Mouse (Mus musculus) hindbrain, embryonic 13.5 days (tissue): ENCODE data around the gene Ccdc187. TPM values are rescaled to one million over a fixed set of nuclear protein-coding genes. Genes with fewer than 3 reads are reported as not detected.
A peak's percentile ranks its signal among the peaks of the same experiment; 100 is the strongest.

Experiments
- ATAC-seq: fragments of 200-750 bp; cut with Nextera tagmentation; 2 replicates; pipeline ENCODE4 v1.8.0; 2017; ENCODE audit warnings: moderate TSS enrichment; ENCODE audit not compliant: low FRiP score
- H3K27ac ChIP-seq: fragments of 300-500 bp; sonication (generic); 2 replicates; pipeline ENCODE4 v1.5.1; 2015; ENCODE audit warnings: inconsistent platforms, mild to moderate bottlenecking, moderate library complexity
- H3K27me3 ChIP-seq: fragments of 300-500 bp; sonication (generic); 2 replicates; pipeline ENCODE4 v1.6.1; 2015; ENCODE audit warnings: mild to moderate bottlenecking, inconsistent platforms
- H3K36me3 ChIP-seq: fragments of 300-500 bp; sonication (generic); 2 replicates; pipeline ENCODE4 v1.6.1; 2015; ENCODE audit warnings: mild to moderate bottlenecking, inconsistent platforms
- H3K4me1 ChIP-seq: fragments of 300-500 bp; sonication (generic); replicated peaks from 2 replicates; pipeline ENCODE4 v1.6.1; 2015; ENCODE audit warnings: inconsistent platforms
- H3K4me2 ChIP-seq: fragments of 300-500 bp; sonication (generic); 2 replicates; pipeline ENCODE4 v1.6.1; 2015; ENCODE audit warnings: inconsistent platforms, mild to moderate bottlenecking, moderate library complexity
- H3K4me3 ChIP-seq: fragments of 300-500 bp; sonication (generic); 2 replicates; pipeline ENCODE4 v1.5.1; 2015; ENCODE audit warnings: mild to moderate bottlenecking, inconsistent platforms
- H3K9ac ChIP-seq: fragments of 300-500 bp; sonication (generic); 2 replicates; pipeline ENCODE4 v1.6.1; 2015; ENCODE audit warnings: mild to moderate bottlenecking, inconsistent platforms
- H3K9me3 ChIP-seq: fragments of 300-500 bp; sonication (generic); 2 replicates; pipeline ENCODE4 v1.6.1; 2016; ENCODE audit warnings: inconsistent platforms
- WGBS: fragments of 180-500 bp; shearing (Covaris S2); methylation state at CpG from one replicate; pipeline ENCODE4 v1.1.7; 2015; 5-methylcytosine and 5-hydroxymethylcytosine counted together
- polyA plus RNA-seq: library from polyadenylated mRNA; unstranded; fragments of >200 nt; fragmentation: Nextera tagmentation; extraction: Ambion mirVana; gene quantifications from 2 replicates; pipeline ENCODE4 v1.2.1, GENCODE M21; 2015

The Ccdc187 gene
- polyA plus RNA-seq: 0.18 and 0.23 TPM in 2 replicates

GRCm38 (mm10) chr2:26294457-26294856 lies at the start of gene Ccdc187:
Gene Ccdc187 (minus strand): TSS chr2:26294557.
- no peak within 1 kb of the TSS for H3K9ac ChIP-seq
- H3K4me2 ChIP-seq: no peak within 1 kb of the TSS
- H3K27me3 ChIP-seq: no peaks in the 10 kb centered on the region
- no peak within 1 kb of the TSS for H3K4me3 ChIP-seq
- 75% methylated on average over 2 of the region's 2 CpGs for WGBS
- peaks cover 35% of the 10 kb centered on the region for H3K4me1 ChIP-seq
- no peaks in the 10 kb centered on the region for H3K36me3 ChIP-seq
- H3K9me3 ChIP-seq: no peaks in the 10 kb centered on the region
- no peak within 1 kb of the TSS for H3K27ac ChIP-seq
- ATAC-seq: no peak

- 74% methylated on average over 11 of the region's 11 CpGs for WGBS
- Histone ChIP-seq H3K27me3 (no peaks in the 10 kb centered on the region), H3K9me3 (no peaks in the 10 kb centered on the region), H3K27ac (peak overlapping the region; percentile 48; the same call in 1 of the 2 replicates), H3K36me3 (peaks cover 96% of the 10 kb centered on the region), H3K4me3 (no peak overlapping the region), H3K4me2 (no peak overlapping the region), H3K9ac (no peak overlapping the region), H3K4me1 (no peaks in the 10 kb centered on the region)
- no peak for ATAC-seq
Measured at GRCm38 (mm10) chr2:26342609-26343490, 48.5 kb upstream of the Ccdc187 start.

- no peak for ATAC-seq
- WGBS: 81% methylated on average over 10 of the region's 10 CpGs
- peak overlapping the region; percentile 48; the same call in 1 of the 2 replicates for H3K27ac ChIP-seq
Measured at GRCm38 (mm10) chr2:26342044-26342443, 47.7 kb upstream of the Ccdc187 start.

GRCm38 (mm10) chr2:26341510-26341981 lies 47.2 kb upstream of the Ccdc187 start:
- 83% methylated on average over 2 of the region's 2 CpGs for WGBS
- Histone ChIP-seq H3K36me3 (peaks cover 83% of the 10 kb centered on the region), H3K27ac (peak overlapping the region; percentile 48; the same call in 1 of the 2 replicates), H3K27me3 (no peaks in the 10 kb centered on the region), H3K4me2 (no peak overlapping the region), H3K9ac (no peak overlapping the region; the same call in 1 of the 2 replicates), H3K9me3 (no peaks in the 10 kb centered on the region), H3K4me3 (no peak overlapping the region), H3K4me1 (no peaks in the 10 kb centered on the region)
- ATAC-seq: no peak

More at GRCm38 (mm10) chr2:26342044-26342443, 47.7 kb upstream of the Ccdc187 start:
- H3K27me3 ChIP-seq: no peaks in the 10 kb centered on the region
- no peaks in the 10 kb centered on the region for H3K9me3 ChIP-seq
- peaks cover 88% of the 10 kb centered on the region for H3K36me3 ChIP-seq
- H3K4me2 ChIP-seq: no peak overlapping the region
- no peaks in the 10 kb centered on the region for H3K4me1 ChIP-seq
- no peak overlapping the region for H3K4me3 ChIP-seq
- no peak overlapping the region for H3K9ac ChIP-seq

GRCm38 (mm10) chr2:26339204-26339551 lies 44.8 kb upstream of the Ccdc187 start:
- Histone ChIP-seq H3K9ac (no peak overlapping the region), H3K9me3 (no peaks in the 10 kb centered on the region), H3K4me3 (no peak overlapping the region), H3K4me2 (no peak overlapping the region), H3K4me1 (no peaks in the 10 kb centered on the region), H3K27ac (no peak overlapping the region), H3K27me3 (no peaks in the 10 kb centered on the region), H3K36me3 (peaks cover 59% of the 10 kb centered on the region)
- 85% methylated on average over 5 of the region's 5 CpGs for WGBS
- ATAC-seq: no peak

DNA sequence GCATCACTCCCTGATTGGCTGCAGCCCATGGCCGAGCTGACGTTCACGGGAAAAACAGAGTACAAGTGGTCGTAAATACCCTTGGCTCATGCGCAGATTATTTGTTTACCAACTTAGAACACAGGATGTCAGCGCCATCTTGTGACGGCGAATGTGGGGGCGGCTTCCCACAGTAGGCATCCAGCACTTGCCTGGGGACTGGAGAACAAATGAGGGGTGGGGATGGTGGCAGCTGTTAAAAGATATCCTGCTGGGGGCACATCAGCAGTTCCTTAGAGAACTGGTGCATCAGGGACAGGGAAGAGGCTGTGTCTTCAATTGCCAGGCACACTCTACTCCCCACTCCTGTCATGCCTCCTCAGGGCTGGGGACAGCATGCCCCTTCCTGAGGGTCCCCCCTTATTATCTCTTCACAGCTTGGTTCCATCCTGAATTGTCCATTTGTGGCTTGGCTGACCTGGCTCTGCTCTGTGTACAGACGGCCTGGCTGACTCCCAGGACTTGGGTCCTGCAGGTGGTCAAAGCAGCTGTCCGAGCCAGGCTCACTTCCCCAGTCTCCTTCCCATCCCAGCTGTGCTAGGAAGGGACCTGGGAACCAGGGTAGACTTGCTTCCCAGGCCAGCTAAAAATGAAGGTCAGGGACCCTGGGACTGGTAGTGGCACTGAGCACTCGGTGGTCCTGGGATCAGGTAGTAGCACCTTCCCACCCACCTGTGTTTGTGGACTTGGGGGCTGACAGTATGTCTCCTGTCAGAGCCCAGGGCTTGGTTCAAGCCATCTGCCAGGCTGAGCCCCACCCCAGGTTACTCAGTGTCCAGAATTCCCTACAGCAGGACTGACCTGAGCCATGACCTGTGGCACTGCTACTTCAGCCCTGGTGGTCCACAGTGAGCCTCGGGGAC lies 44.2 kb upstream of the Ccdc187 start:
- H3K27ac ChIP-seq: no peak overlapping the region
- H3K4me3 ChIP-seq: no peak overlapping the region
- H3K4me1 ChIP-seq: no peaks in the 10 kb centered on the region
- no peak overlapping the region for H3K4me2 ChIP-seq
- WGBS: 74% methylated on average over 9 of the region's 13 CpGs
- H3K36me3 ChIP-seq: peaks cover 53% of the 10 kb centered on the region
- no peak overlapping the region for H3K9ac ChIP-seq
- H3K27me3 ChIP-seq: no peaks in the 10 kb centered on the region
- no peaks in the 10 kb centered on the region for H3K9me3 ChIP-seq
- 0 out of 2 replicates have a peak, but pooled peaks have one; percentile 28 for ATAC-seq

DNA sequence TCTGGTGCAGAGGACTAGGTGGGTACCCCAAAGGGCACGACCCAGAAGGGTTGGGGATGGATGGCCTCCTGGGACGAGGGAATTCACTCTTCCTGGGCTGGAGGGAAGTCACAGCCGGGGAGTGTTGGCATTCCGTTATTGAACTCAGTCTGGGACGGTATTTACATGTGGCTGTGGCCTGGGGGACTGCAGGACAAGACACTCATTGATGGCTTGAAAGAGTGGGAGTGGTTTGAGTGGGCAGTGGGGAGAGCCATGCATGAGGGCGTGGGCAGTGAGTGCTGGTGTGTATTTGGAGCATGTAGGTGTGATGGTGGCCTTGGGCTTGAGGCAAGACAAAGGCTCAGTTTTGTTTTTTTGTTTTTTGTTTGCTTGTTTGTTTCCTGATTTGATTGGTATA lies 36.3 kb upstream of the Ccdc187 start:
- no peak overlapping the region for H3K4me3 ChIP-seq
- H3K27me3 ChIP-seq: no peaks in the 10 kb centered on the region
- 69% methylated on average over 6 of the region's 6 CpGs for WGBS
- no peaks in the 10 kb centered on the region for H3K9me3 ChIP-seq
- no peak overlapping the region for H3K9ac ChIP-seq
- H3K36me3 ChIP-seq: peaks cover 64% of the 10 kb centered on the region
- ATAC-seq: no peak
- H3K4me1 ChIP-seq: peaks cover 8% of the 10 kb centered on the region; the same call in 1 of the 2 replicates
- H3K27ac ChIP-seq: 0 out of 2 replicates have a peak overlapping the region, but pooled peaks have one; percentile 44
- no peak overlapping the region for H3K4me2 ChIP-seq

DNA sequence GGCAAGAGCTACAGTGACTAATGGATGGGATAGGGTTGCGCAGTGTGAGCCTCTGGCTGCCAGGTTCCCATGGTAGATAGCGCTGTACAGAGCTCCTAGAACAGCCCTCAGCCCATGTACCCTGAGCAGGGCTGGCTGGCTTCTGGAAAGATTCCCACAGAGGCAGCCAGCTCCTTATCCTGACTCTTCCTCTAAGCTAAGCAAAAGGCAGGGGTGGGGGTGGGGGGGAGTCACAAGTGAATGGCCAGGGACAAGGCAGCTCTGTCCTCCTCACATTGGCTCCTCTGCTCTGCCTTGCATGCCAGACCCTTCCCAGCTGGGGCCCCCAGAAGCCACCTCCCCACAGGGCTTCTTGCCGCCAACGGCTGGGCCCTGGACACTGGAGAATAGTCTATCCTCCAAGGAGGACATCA lies 35.7 kb upstream of the Ccdc187 start:
- no peaks in the 10 kb centered on the region for H3K27me3 ChIP-seq
- peaks cover 8% of the 10 kb centered on the region; the same call in 1 of the 2 replicates for H3K4me1 ChIP-seq
- peak; percentile 46 for ATAC-seq
- no peak overlapping the region for H3K4me2 ChIP-seq
- 85% methylated on average over 4 of the region's 4 CpGs for WGBS
- H3K9me3 ChIP-seq: no peaks in the 10 kb centered on the region
- H3K9ac ChIP-seq: no peak overlapping the region
- peak overlapping the region; percentile 44; the same call in 1 of the 2 replicates for H3K27ac ChIP-seq
- no peak overlapping the region for H3K4me3 ChIP-seq
- peaks cover 71% of the 10 kb centered on the region for H3K36me3 ChIP-seq

DNA sequence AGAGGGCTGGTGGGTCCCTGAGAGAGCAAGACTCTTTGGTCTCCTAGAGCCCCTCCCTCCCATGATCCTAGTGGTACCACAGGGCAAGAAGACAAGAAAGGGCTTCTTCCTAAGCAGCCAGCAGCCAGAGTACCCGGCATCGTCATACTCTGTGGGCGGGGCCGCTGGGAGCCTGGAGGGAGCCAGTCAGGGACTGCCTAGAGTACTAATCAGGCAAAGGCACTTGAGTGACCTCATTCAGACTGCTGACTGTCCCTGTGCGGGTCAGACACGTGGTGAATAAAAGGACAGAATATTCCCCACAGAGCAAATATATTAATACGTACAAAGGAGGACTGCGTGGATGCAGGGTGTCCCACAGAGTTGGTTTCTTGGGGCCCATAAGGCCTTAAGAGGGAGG lies 35.0 kb upstream of the Ccdc187 start:
- H3K27ac ChIP-seq: no peak overlapping the region
- 0 out of 2 replicates have a peak, but pooled peaks have one; percentile 28 for ATAC-seq
- no peak overlapping the region for H3K9ac ChIP-seq
- WGBS: 43% methylated on average over 8 of the region's 8 CpGs
- no peak overlapping the region for H3K4me3 ChIP-seq
- no peaks in the 10 kb centered on the region for H3K9me3 ChIP-seq
- peaks cover 77% of the 10 kb centered on the region for H3K36me3 ChIP-seq
- no peaks in the 10 kb centered on the region for H3K27me3 ChIP-seq
- H3K4me2 ChIP-seq: no peak overlapping the region
- peaks cover 8% of the 10 kb centered on the region; the same call in 1 of the 2 replicates for H3K4me1 ChIP-seq

DNA sequence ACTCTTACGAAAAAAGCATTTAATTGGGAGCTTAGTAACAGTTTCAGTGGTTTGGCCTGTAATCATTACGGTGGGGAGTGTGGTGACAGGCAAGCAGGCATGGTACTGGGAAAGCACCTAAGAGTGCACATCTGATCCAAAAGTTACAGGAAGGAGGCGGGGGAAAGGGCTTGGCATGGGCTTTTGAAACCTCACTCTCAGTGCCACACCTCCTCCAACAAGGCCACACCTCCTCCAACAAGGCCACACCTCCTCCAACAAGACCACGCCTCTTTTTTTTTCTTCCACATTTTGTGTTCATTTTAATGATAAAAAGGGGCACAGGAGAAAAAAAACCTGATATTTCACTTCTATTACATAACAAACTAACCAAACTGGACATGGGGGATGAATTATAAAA lies 33.5 kb upstream of the Ccdc187 start:
- Histone ChIP-seq H3K9me3 (no peaks in the 10 kb centered on the region), H3K36me3 (peaks cover 91% of the 10 kb centered on the region)
- 91% methylated on average over 4 of the region's 4 CpGs for WGBS

DNA sequence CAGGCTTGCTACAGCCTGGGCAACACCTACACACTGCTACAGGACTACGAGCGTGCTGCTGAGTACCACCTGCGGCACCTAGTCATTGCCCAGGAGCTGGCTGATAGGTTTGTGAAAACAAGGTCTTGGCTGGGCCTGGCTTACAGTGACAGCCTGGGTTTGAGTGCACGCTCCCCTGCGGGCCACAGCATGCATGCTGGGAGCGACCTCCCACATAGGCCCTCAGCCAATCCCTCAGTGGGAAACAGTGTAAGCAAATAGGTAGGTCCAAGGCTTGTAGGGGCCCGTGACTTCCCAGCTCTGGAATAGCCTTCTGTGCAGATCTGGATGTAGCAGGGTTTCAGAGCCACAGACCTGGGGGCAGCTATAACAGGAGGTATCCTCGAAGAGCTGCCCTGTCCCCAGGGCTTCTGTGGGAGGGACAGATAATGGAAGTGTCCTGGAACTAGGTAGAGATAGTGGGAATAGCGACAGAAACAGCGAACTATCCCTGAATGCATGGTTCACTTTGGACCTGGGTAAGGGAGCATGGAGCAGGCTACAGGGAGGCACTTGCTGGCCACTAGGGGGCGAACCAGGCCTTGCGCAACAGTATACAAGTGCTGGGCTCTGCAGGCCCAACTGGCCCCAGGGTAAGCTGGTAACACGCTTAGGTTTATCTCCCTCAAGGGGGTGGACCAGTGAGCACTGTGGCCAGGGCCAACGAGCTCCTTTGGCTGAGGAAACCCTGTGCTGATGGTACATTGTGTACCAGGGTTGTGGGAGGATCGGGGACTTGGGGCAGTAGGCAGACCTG lies 31.2 kb upstream of the Ccdc187 start:
- ATAC-seq: peak; percentile 65; the same call in 1 of the 2 replicates
- 72% methylated on average over 15 of the region's 15 CpGs for WGBS

More for the DNA sequence above, 33.5 kb upstream of the Ccdc187 start:
- Histone ChIP-seq H3K4me1 (peaks cover 8% of the 10 kb centered on the region; the same call in 1 of the 2 replicates), H3K27ac (no peak overlapping the region), H3K4me3 (no peak overlapping the region), H3K9ac (no peak overlapping the region), H3K4me2 (no peak overlapping the region), H3K27me3 (no peaks in the 10 kb centered on the region)
- ATAC-seq: no peak

More for the DNA sequence above, 31.2 kb upstream of the Ccdc187 start:
- H3K9ac ChIP-seq: no peak overlapping the region
- H3K4me2 ChIP-seq: no peak overlapping the region
- no peaks in the 10 kb centered on the region for H3K9me3 ChIP-seq
- no peak overlapping the region for H3K4me3 ChIP-seq
- no peak overlapping the region for H3K27ac ChIP-seq
- no peaks in the 10 kb centered on the region for H3K27me3 ChIP-seq
- peaks cover 76% of the 10 kb centered on the region for H3K36me3 ChIP-seq
- peaks cover 28% of the 10 kb centered on the region for H3K4me1 ChIP-seq
